Mouse (Mus musculus) heart, embryonic 13.5 days (tissue): ENCODE results near the gene Serpinb13. TPM values are rescaled to one million over a fixed set of nuclear protein-coding genes. Genes with fewer than 3 reads are reported as not detected.

Source experiments
- ATAC-seq: fragments of 200-750 bp; cut with Nextera tagmentation; 2 replicates; pipeline ENCODE4 v1.8.0; 2017; ENCODE audit warnings: moderate TSS enrichment; ENCODE audit not compliant: insufficient number of reproducible peaks, low FRiP score, low TSS enrichment; ENCODE audit errors: extremely low read depth
- H3K27ac ChIP-seq: fragments of 300-500 bp; sonication (generic); replicated peaks from 2 replicates; pipeline ENCODE4 v1.5.1; 2015; ENCODE audit warnings: moderate library complexity, mild to moderate bottlenecking, inconsistent platforms
- H3K27me3 ChIP-seq: fragments of 300-500 bp; sonication (generic); replicated peaks from 2 replicates; pipeline ENCODE4 v1.6.1; 2015; ENCODE audit warnings: mild to moderate bottlenecking, inconsistent platforms
- H3K36me3 ChIP-seq: fragments of 300-500 bp; sonication (generic); 2 replicates; pipeline ENCODE4 v1.6.1; 2015; ENCODE audit warnings: mild to moderate bottlenecking, inconsistent platforms
- H3K4me1 ChIP-seq: fragments of 300-500 bp; sonication (generic); 2 replicates; pipeline ENCODE4 v1.6.1; 2015; ENCODE audit warnings: inconsistent platforms
- H3K4me2 ChIP-seq: fragments of 300-500 bp; sonication (generic); 2 replicates; pipeline ENCODE4 v1.6.1; 2015; ENCODE audit warnings: inconsistent platforms, mild to moderate bottlenecking, moderate library complexity
- H3K4me3 ChIP-seq: fragments of 300-500 bp; sonication (generic); 2 replicates; pipeline ENCODE4 v1.5.1; 2015; ENCODE audit warnings: moderate library complexity, mild to moderate bottlenecking, inconsistent platforms
- H3K9ac ChIP-seq: fragments of 300-500 bp; sonication (generic); 2 replicates; pipeline ENCODE4 v1.6.1; 2015; ENCODE audit warnings: inconsistent platforms, mild to moderate bottlenecking, moderate library complexity
- H3K9me3 ChIP-seq: fragments of 300-500 bp; sonication (generic); 2 replicates; pipeline ENCODE4 v1.6.1; 2016; ENCODE audit warnings: inconsistent platforms
- WGBS: fragments of 180-500 bp; shearing (Covaris S2); methylation state at CpG from one replicate; pipeline ENCODE4 v1.1.7; 2015; ENCODE audit warnings: mixed read lengths; 5-methylcytosine and 5-hydroxymethylcytosine counted together
- polyA plus RNA-seq: library from polyadenylated mRNA; unstranded; fragments of >200 nt; fragmentation: Nextera tagmentation; extraction: Ambion mirVana; gene quantifications from 2 replicates; pipeline ENCODE4 v1.2.1, GENCODE M21; 2015

The Serpinb13 gene
- not detected in 2 replicates for polyA plus RNA-seq

- Histone ChIP-seq H3K36me3 (no peaks in the 10 kb centered on the region), H3K9me3 (no peaks in the 10 kb centered on the region), H3K9ac (no peak within 1 kb of the TSS)
Measured at GRCm38 (mm10) chr1:106980684-106981083, at the start of gene Serpinb13. Gene Serpinb13 (plus strand): TSS chr1:106980984.

GRCm38 (mm10) chr1:106931954-106932353 lies 48.8 kb upstream of the Serpinb13 start:
- no peak overlapping the region for H3K27ac ChIP-seq
- no peaks in the 10 kb centered on the region for H3K36me3 ChIP-seq
- no peaks in the 10 kb centered on the region for H3K4me1 ChIP-seq
- no peak overlapping the region for H3K4me3 ChIP-seq
- H3K9me3 ChIP-seq, result no peaks in the 10 kb centered on the region
- H3K27me3 ChIP-seq, result no peaks in the 10 kb centered on the region
- 73% methylated on average over 4 of the region's 4 CpGs for WGBS
- no peak overlapping the region for H3K4me2 ChIP-seq
- no peak overlapping the region for H3K9ac ChIP-seq
- no peak for ATAC-seq

More at GRCm38 (mm10) chr1:106980684-106981083, at the start of gene Serpinb13:
- no peaks in the 10 kb centered on the region for H3K27me3 ChIP-seq
- no peaks in the 10 kb centered on the region for H3K4me1 ChIP-seq
- no peak within 1 kb of the TSS for H3K27ac ChIP-seq
- no peak for ATAC-seq
- H3K4me3 ChIP-seq, result no peak within 1 kb of the TSS
- H3K4me2 ChIP-seq, result no peak within 1 kb of the TSS

- H3K9ac ChIP-seq, result no peak overlapping the region
- no peaks in the 10 kb centered on the region for H3K9me3 ChIP-seq
- no peaks in the 10 kb centered on the region for H3K4me1 ChIP-seq
- H3K27me3 ChIP-seq, result no peaks in the 10 kb centered on the region
- no peaks in the 10 kb centered on the region for H3K36me3 ChIP-seq
- H3K27ac ChIP-seq, result no peak overlapping the region
- H3K4me2 ChIP-seq, result no peak overlapping the region
- no peak overlapping the region for H3K4me3 ChIP-seq
- no peak for ATAC-seq
Measured at GRCm38 (mm10) chr1:106933658-106934057, 47.1 kb upstream of the Serpinb13 start.

- no peaks in the 10 kb centered on the region for H3K4me1 ChIP-seq
- no peaks in the 10 kb centered on the region for H3K27me3 ChIP-seq
- no peaks in the 10 kb centered on the region for H3K36me3 ChIP-seq
- H3K9me3 ChIP-seq, result no peaks in the 10 kb centered on the region
- no peak for ATAC-seq
- WGBS, result 58% methylated on average over 6 of the region's 6 CpGs
- H3K9ac ChIP-seq, result no peak within 1 kb of the TSS
- H3K27ac ChIP-seq, result no peak within 1 kb of the TSS
- no peak within 1 kb of the TSS for H3K4me3 ChIP-seq
- H3K4me2 ChIP-seq, result no peak within 1 kb of the TSS
Measured at GRCm38 (mm10) chr1:106934265-106934664, 46.5 kb upstream of the Serpinb13 start, which contains the start of gene Serpinb12. Gene Serpinb12 (plus strand): TSS chr1:106934449.

- no peak overlapping the region for H3K9ac ChIP-seq
- WGBS, result 53% methylated on average over 1 of the region's 1 CpGs
Measured at GRCm38 (mm10) chr1:106947217-106947616, 33.6 kb upstream of the Serpinb13 start.

GRCm38 (mm10) chr1:106959981-106960380 lies 20.8 kb upstream of the Serpinb13 start:
- Histone ChIP-seq H3K4me3 (no peak overlapping the region), H3K27me3 (no peaks in the 10 kb centered on the region), H3K9me3 (no peaks in the 10 kb centered on the region), H3K27ac (no peak overlapping the region), H3K4me2 (no peak overlapping the region), H3K36me3 (no peaks in the 10 kb centered on the region), H3K4me1 (no peaks in the 10 kb centered on the region), H3K9ac (no peak overlapping the region)
- no peak for ATAC-seq
- WGBS, result 67% methylated on average over 3 of the region's 3 CpGs

More at GRCm38 (mm10) chr1:106947217-106947616, 33.6 kb upstream of the Serpinb13 start:
- Histone ChIP-seq H3K4me1 (no peaks in the 10 kb centered on the region), H3K4me2 (no peak overlapping the region), H3K9me3 (no peaks in the 10 kb centered on the region), H3K27me3 (no peaks in the 10 kb centered on the region), H3K4me3 (no peak overlapping the region), H3K36me3 (no peaks in the 10 kb centered on the region), H3K27ac (no peak overlapping the region)
- no peak for ATAC-seq

- no peaks in the 10 kb centered on the region for H3K36me3 ChIP-seq
- H3K4me2 ChIP-seq, result no peak overlapping the region
- no peak overlapping the region for H3K27ac ChIP-seq
- no peak for ATAC-seq
- no peaks in the 10 kb centered on the region for H3K27me3 ChIP-seq
- no peaks in the 10 kb centered on the region for H3K9me3 ChIP-seq
- H3K4me3 ChIP-seq, result no peak overlapping the region
- WGBS, result 36% methylated on average over 3 of the region's 3 CpGs
- H3K4me1 ChIP-seq, result no peaks in the 10 kb centered on the region
- H3K9ac ChIP-seq, result no peak overlapping the region
Measured at GRCm38 (mm10) chr1:106961023-106961422, 19.8 kb upstream of the Serpinb13 start.

GRCm38 (mm10) chr1:106983092-106983491 lies 2.3 kb downstream of the Serpinb13 start:
- Histone ChIP-seq H3K36me3 (no peaks in the 10 kb centered on the region), H3K9ac (no peak overlapping the region), H3K9me3 (no peaks in the 10 kb centered on the region), H3K27ac (no peak overlapping the region), H3K4me1 (no peaks in the 10 kb centered on the region), H3K27me3 (no peaks in the 10 kb centered on the region), H3K4me3 (no peak overlapping the region), H3K4me2 (no peak overlapping the region)
- 76% methylated on average over 1 of the region's 1 CpGs for WGBS
- ATAC-seq, result no peak

- H3K4me3 ChIP-seq, result no peak overlapping the region
- no peak for ATAC-seq
- no peaks in the 10 kb centered on the region for H3K27me3 ChIP-seq
- H3K9me3 ChIP-seq, result no peaks in the 10 kb centered on the region
- 56% methylated on average over 2 of the region's 2 CpGs for whole genome bisulfite sequencing
- H3K4me2 ChIP-seq, result no peak overlapping the region
- H3K4me1 ChIP-seq, result no peaks in the 10 kb centered on the region
- H3K36me3 ChIP-seq, result no peaks in the 10 kb centered on the region
- no peak overlapping the region for H3K27ac ChIP-seq
- no peak overlapping the region for H3K9ac ChIP-seq
Measured at GRCm38 (mm10) chr1:106983865-106984264, 3.1 kb downstream of the Serpinb13 start.

- WGBS, result 30% methylated on average over 13 of the region's 13 CpGs
- Histone ChIP-seq H3K9me3 (no peaks in the 10 kb centered on the region), H3K9ac (no peak overlapping the region), H3K4me1 (peaks cover 10% of the 10 kb centered on the region), H3K4me2 (peak overlapping the region; percentile 34), H3K27ac (peak overlapping the region; percentile 81), H3K36me3 (no peaks in the 10 kb centered on the region), H3K27me3 (no peaks in the 10 kb centered on the region), H3K4me3 (no peak overlapping the region)
- peak; percentile 68 for ATAC-seq
Measured at GRCm38 (mm10) chr1:107000424-107000823, 19.6 kb downstream of the Serpinb13 start.

GRCm38 (mm10) chr1:107001754-107002153 lies 21.0 kb downstream of the Serpinb13 start:
- H3K27ac ChIP-seq, result no peak overlapping the region
- no peaks in the 10 kb centered on the region for H3K36me3 ChIP-seq
- no peaks in the 10 kb centered on the region for H3K9me3 ChIP-seq
- no peaks in the 10 kb centered on the region for H3K27me3 ChIP-seq
- H3K4me2 ChIP-seq, result no peak overlapping the region
- H3K9ac ChIP-seq, result no peak overlapping the region
- no peak for ATAC-seq
- 90% methylated on average over 2 of the region's 2 CpGs for WGBS
- H3K4me3 ChIP-seq, result no peak overlapping the region
- peaks cover 10% of the 10 kb centered on the region for H3K4me1 ChIP-seq

GRCm38 (mm10) chr1:107006316-107006715 lies 25.5 kb downstream of the Serpinb13 start:
- ATAC-seq, result no peak
- Histone ChIP-seq H3K9me3 (no peaks in the 10 kb centered on the region; the same call in 1 of the 2 replicates), H3K36me3 (no peaks in the 10 kb centered on the region), H3K4me1 (no peaks in the 10 kb centered on the region), H3K4me3 (no peak overlapping the region), H3K4me2 (no peak overlapping the region), H3K9ac (no peak overlapping the region), H3K27ac (no peak overlapping the region), H3K27me3 (no peaks in the 10 kb centered on the region)
- 80% methylated on average over 3 of the region's 3 CpGs for WGBS
